Mouse (Mus musculus): ENCODE measurements around the gene Ociad2.

The Ociad2 gene

DNA sequence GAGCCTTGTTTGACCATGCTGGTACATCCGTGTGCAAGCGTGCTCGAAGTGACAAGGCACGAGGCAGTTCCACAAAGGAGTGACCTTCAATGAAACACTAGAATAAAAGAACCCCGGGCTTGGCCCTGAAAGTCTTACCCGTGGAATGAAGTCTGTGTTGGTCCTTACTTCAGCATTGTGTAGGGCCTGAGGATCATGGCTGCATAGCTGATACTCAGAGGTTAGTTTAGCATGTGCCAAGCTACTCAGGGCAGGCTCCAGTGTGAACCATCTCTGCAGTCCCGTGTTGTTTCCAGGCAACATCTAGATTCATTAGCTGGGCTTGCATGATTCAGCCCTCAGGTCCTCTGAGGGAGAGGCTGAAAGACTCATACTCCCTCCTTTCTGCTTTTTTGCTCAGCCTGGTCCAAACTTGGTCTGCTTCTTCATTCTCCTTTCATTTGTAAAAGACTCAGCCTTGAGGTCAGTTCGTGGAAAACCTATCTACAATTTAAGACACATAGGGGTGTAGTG lies at the start of gene Ociad2:
TSS of gene Ociad2 (minus strand) at position 306 of the 513 bp plus-strand sequence.
- no peak for DNase-seq

DNA sequence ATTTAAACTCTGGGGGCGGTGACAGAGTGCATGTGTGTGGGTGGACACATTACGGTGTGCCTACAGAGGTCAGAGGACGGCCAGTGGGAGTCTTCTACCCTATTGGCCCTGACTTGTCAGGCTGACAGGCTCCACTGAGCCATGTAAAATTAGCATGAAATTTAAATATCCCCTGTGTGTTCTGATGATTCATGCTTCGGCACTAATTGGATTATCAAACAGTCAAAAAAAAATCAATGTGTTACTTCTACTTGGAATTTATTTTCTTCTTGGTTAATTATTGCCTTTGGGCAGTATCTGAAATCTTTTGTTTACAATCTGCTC lies 42.8 kb upstream of the Ociad2 start:
- no peak for DNase-seq

DNA sequence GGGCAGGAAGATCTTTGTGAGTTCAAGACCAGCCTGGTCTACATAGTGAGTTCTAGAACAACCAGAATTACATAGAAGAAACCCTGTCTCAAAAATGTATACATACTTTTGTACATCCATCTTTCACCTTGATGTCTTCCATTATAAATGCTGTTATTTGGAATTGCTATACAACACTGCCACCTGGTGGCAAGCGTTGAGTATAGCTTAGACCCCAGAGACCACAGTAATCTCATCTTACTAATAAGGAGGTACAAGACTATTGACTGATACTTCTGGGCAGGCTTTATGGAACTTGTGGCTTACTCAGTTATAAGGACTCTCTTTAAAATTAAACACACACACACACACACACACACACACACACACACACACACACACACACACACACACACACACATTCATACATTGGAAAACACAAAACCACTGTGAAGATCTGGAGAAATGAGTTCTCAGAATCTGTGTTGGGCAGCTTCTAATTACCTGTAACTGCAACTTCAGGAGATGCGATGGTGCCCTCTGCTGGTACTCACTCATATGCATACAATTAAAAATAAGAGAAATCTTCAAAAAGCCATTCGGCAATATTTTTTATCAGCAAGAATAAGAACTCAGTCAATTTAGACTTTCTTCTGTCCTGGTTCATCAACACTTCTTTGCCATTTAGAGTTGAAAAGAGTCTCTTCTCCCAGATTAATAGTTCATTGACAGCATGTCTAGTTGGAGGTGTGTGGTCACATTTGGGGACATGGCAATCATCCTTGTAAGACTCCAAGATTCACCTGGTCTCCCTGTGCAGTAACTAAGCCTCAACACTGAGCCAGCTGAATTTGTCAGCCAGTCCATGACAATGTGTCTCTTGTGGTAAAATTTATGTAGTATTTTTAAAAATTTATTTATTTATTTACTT lies 42.2 kb upstream of the Ociad2 start:
- peak; percentile 79 for DNase-seq

DNA sequence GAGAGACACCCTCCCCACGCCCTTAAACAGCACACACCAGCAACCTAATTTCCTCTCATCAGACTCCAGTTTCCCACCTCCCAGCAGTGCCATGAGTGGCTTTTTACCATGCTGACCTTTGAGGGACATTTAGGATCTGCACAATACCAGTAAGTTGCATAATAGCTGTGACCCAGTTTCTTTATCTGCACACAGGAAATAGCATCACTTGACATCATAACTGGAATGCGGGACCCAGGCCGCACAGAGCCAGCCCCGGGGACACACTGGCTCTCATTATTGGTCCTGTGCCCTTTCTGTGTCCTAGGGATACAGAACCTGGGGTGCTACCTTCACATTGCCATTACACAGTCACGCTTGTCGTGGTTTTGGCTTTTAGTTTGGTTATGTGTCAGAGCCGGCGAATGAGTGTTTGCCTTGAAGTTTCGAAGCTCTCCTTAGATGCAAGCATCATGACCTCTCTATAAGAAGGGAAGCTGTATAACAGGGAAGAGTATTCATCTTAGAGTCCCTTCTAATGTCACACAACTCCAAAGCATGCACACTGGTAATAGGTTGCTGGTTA lies 41.2 kb upstream of the Ociad2 start:
- DNase-seq = no peak

DNA sequence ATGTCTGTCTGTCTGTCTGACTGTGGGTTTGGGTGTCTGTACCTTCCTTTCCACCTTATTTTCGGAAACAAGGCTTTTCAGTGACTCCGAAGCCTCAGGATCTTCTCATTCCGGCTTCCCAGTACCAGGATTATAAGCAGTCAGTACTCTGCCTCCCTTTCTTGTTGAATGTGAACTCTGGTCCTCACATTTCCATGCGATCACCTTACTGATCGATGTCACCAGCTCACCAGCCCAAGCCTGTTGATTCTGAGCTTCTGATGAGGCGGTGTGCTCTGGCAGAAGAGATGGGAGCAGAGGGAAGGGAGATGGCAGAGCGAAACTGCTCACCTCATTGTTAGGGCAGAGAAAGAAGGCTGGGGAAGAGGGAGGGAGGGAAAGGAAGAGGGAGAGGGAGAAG lies 40.7 kb upstream of the Ociad2 start:
- DNase-seq = no peak

DNA sequence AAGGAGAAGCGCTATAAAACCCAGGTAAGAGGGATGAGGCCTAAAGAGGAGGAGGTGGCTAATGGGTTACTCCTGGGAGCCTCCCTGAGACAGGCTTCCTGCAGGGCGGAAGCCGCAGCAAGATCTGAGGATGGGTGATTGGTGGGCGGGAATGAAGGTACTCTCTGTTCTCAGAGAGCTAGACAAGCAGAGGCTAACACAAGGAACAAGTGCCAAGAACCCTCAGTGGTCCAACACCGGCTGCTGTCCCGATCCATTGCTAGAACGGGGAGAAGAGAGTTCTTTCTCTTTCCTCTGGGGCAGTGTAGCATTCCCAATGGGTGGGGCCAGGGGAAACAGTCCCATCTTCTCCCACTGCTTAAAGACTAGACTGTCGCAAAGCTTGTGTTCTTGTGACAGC lies 40.0 kb upstream of the Ociad2 start:
- DNase-seq = no peak

DNA sequence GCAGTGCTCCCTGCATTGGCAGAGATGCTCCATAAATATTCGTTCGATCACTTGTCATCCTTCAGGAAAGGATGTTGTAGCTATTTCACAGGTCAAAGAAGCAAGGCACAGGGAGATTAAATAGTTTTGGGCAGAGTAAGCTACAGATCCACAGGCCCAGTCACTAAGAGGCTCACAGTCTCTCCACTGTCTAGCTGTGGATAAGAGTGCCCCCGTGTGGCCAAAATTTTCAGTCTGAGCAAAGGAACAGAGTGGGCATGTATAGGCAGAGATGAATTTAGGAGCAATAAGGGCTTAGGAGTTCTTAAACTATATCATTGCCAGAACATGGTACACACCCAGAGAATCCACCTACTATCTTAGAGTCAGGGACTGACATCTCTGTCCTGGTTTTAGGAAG lies 39.1 kb upstream of the Ociad2 start:
- DNase-seq = peak; percentile 91

DNA sequence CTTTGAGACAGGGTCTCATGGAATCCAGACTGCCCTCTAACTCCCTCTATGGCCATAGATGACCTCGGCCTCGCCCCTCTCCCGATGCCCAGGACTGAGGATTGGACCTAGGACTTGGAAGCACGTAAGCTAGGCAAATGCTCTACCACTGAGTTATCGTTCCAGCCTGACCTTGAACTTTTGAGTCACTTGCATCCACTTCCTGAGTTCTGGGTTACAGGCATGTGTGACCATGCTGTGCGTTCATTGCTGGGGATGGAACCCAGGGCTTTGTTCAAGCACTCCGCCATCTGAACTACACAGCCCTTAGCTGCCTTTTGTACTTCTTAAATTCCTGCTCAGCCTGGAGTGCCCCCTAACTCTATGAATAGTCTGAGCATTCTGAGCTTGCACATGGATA lies 35.7 kb upstream of the Ociad2 start:
- DNase-seq = no peak

DNA sequence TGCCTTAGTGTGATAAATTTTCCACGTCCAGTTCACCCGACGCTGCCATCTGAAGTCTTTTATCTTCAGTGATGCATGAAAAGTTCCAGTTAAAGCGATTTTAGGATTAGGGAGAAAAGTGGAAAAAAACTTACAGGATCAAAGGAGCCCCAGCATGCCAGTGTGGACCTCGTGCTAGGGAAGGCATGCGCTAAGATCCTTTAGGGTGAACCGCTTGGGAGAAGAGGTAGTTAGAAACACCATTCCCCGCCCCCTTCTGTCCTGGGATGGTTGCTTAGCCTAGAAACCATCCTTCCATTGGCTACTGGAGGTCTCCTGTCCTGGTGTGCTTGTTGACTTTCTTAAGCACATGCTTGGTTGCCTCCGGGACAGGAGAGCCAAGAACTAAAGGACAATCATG lies 35.2 kb upstream of the Ociad2 start:
- no peak for DNase-seq

DNA sequence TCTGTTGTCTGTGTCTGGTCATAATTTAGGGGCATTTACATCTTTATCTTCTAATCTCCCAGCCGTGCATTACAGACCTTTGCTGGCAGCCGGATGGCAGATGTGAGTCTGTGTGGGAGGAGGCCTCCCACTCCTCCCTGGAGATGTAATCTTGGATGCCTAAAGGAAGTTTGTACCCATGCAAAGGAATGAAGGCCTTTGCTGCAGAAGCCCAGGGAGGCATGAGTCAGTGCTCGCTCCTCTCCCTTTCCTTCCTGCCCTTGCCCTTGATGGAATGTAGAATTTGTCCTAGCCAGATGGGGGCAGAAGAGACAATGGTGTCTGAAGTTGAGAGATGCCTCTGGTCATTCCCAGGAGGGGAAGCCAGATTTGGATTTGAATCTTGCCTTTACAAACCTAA lies 32.4 kb upstream of the Ociad2 start:
- DNase-seq = no peak

DNA sequence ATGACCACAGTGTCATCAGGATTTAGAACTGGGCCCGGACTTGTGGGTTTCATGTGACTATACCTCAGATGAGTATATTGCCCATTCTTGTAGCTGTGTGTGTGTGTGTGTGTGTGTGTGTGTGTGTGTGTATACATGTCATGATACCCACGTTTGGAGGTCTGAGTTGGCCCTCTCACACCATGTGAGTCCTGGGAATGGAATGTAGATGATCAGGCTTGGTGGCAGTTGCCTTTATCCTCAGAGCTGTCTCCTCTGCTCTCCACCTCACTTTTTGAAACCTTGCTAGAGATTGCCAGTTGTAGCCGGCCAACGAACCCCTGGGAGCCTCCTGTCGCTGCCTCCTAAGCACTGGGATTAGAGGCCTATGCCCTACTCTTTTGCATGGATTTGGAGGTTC lies 31.8 kb upstream of the Ociad2 start:
- no peak for DNase-seq

DNA sequence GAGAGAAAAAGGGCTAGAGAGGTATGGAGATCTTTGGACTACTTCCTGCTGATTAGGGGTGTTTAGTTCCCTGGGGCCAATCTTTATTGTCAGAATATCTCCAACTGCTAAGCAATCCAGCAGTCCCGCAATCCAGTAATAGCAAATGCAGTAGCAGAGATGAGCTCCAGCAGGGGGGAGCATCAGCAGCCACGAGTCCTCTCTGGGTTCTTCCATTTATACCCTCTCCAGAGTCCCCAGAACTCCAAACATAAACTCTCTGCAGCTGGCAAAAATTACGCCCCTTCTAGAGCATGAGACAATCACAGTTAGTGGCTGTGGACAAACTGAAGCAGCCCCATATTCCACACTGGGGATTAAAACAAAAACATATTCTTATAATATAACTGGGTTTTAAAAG lies 28.9 kb upstream of the Ociad2 start:
- no peak for DNase-seq

DNA sequence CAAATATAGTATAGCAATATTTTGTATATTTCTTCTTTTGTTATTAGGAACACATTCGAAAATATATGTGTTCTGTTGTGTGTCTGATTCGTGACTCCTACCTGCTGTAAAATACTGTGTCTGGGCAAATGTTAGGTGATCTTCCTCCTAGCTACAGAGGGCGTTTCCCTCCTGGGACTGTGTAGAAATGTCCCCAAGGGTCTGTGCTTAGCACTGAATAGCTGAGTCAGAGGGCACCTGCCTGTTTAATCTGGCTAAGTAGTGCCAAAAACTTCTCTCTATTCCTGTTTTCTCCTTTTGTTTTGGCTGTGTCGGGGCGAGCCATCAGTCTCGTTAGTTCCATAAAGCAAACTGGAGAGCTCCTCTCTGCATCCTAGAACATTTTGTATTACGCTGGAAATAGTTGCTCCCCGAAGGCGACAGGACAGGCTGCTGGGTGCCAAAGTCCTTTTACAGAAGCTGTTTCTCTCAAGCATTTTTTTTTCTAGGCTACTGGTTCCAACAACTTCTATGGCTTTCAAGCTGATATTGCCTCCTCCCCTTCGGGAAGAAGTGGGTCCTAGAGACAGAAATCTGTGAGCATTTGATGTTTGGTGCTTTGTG lies 28.1 kb upstream of the Ociad2 start:
- no peak for DNase-seq

DNA sequence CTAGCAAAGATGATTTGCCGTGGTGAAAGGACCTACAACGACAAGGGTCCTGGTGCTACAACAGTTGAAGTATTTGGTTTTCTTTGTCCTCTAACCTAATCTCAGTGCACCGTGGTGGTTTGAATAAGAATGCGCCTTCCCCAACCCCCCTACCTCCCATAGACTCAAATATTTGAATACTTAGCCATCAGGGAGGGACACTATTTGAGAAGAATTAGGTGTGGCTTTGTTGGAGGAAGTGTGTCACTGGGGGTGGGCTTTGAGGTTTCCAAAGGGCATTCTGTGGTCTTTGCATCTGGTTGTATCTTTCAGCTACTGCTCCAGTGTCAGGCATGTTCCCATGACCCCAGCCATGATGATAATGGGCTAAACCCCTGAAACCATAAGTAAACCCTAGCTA lies 27.1 kb upstream of the Ociad2 start:
- no peak for DNase-seq

DNA sequence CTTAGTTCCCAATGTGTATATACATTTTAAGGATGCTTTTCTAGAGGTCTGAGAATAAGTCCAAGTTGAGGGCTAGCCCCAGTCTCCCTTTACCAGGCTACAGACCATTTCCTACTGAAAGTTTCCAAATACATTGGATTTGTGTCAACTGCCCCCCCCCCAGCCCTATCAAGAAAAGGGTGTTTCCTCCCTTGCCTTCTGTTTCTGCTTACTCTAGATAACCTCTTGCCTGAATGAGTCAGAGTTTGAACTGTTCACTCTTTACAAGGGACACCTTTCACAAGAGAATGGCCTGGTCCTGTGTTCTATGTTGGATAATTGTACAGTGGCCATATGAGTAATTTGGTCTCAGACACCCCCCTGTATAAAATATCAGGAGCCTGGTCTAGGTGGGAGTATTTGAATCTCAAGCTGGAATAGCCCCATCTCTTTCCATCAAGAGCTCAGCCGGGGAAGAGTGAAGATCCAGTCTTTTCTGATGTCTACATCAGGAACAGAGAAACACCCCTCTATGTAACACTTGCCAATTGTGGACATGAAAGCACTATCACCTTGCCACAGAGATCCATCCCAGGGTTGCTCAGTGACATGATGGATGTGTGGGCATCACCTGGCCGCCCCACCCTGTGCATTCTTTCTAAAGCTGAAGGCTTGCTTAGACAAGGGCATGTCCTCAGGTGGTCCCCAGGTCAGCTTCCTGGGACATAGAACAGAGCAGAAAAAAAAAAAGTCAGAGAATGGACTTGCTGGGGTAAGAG lies 23.5 kb upstream of the Ociad2 start:
- no peak for DNase-seq

DNA sequence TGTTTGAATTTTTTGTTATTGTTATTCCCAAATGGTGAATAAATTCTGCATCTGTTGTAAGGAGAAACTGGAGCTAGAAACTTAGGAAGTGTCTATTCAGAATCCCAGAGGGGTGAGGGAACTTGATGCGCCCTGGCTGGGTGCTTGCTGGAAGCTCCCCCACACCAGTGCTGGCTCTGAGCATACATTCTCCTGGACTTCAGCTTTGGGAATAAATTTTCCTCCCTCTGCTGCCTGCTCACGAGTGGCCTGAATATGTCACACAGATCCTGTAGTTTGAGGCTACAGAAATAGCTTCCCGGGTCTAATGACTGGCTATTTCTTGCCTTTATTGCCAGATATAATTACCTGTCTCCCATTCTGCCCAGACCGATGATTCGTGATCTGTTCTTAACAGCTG lies 22.0 kb upstream of the Ociad2 start:
- DNase-seq = no peak

DNA sequence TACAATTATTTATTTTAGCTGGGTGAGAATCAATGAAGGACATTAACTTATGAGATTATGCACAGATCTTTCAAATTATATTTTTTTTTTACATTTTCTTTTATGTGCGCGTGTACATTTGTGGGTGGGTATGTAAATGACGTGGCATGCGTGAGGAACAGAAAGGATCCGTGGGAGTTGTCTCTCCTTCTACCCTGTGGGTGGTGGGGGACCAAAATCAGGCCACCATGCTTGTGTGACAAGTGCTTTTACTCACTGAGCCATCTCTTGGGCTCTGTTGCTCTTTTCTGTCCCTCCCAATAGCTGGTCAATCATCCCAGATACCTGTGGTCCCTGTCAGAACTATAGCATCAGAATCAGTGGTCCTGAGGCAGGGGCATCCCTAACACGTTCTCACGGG lies 21.5 kb upstream of the Ociad2 start:
- DNase-seq = no peak

DNA sequence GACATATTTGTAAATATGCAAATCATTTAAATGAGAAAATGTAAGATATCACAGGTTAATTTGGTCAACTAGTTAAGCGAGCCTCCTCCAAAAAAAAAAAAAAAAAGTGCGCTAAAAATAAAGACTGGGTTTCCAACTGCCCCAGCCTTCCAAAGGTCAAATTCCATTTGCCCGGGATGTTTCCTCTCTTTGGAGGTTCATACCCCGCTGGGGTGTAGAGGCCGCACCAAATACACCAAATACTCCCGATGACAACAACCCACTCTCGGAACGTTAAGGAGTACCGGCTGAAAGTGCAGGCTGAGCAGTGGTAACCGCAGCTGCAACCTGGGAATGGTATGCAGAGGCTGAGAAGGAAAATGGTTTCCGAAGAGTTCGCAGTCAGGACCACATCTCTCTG lies 19.4 kb upstream of the Ociad2 start:
- no peak for DNase-seq

DNA sequence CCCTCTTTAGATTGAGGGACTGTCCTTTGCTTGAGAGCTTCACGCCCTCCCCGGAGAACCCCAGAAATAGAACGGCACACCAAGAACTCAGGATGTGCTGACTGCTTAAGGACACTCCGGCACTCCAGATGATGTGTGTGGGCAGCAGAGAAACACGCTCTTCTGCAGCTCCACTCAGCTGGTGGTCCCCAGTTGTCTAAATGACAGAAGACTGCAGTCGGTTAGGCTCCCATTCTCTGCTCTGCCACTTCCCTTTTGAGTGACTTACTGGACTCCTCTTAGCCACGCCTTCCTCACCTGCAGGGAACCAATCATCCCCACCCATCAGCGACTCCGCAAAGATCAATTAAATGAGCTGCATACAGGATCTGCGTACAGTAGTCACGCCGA lies 18.9 kb upstream of the Ociad2 start:
- no peak for DNase-seq

DNA sequence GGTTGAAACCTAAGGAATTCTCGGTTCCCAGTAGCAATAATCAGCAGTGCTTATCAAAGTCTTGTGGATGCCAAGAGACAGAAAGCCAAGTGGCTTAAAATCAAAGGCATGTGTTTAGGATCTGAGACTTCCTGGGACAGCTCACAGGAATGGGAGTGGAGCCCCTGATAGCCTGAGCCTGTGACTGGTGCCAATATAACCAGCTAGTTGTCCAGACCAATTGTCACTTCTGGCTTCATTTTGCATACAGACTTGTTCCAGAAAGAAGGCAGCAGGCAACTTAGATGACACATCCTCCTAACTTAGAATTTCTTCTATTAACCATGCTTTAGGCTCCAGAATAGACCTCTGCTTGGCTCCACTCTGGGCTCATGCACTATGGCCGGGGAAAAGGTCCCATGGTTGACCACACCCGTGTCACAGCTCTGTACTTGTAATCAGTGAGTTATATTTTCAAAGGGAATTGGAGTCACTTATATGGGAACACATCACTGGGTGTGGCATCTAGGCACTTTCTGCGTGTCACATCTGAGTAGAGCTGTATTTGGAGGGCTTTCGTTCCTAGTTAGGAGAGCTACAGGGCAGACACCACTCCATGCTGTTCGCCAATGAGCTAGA lies 18.4 kb upstream of the Ociad2 start:
- DNase-seq = no peak

DNA sequence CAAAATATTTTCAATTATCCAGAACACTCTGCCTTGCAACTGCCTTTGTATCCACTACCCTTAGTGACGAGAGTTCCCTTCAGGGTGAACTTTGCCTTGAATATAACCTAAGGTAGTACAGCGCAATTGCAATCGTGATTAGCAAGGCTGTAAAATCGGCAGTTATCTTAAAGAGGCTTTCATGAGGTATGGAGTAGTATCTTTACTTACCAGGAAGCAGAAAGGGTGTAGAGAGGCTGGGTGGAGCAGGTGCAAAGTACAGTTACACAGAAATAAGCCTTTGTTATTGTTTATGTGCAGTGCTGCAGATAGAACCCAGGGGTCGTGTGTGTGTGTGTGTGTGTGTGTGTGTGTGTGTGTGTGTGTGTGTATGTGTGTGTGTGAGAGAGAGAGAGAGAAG lies 14.6 kb upstream of the Ociad2 start:
- DNase-seq = no peak

DNA sequence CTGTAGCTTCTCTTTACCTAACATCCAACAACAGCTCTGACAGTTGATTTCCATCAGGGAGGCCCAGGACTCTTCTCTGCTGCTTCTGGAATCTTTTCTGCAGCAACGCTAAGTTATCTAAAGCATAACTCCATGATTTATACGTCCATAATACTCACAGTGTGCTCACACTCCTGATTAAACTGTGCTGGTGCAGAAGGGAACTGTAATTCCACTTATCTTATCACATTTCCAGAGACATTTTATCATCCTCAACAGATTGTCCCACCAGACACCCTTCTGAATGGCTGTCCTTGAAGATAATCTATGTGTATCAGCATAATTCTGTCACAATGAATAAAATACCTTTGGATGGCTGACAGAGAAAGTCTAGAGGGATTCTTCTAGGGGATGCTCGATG lies 13.2 kb upstream of the Ociad2 start:
- no peak for DNase-seq

DNA sequence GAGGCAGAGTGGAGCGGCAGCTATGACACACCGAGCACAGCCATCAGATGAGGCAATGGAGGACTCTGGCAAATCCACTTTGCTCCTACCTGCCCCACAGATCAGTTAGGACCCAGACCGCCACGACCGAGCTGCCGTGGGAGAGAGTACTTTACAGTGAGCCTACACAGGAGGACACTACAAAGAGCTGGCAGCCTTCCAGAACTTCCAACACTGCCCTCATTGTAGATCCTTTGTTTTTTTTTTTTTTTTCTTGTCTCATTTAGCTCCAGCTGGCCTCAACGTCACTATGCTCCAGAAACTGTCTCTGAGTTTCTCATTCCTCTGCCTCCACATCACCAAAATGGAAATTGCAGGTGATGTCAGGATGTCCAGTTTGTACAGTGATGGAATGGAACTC lies 12.7 kb upstream of the Ociad2 start:
- no peak for DNase-seq

Measured in lung, postnatal 14 days (tissue).